Mouse (Mus musculus) embryonic facial prominence, embryonic 12.5 days (tissue): ENCODE measurements around the gene Ankrd40. TPM values are rescaled to one million over a fixed set of nuclear protein-coding genes. Genes with fewer than 3 reads are reported as not detected.
A peak's percentile ranks its signal among the peaks of the same experiment; 100 is the strongest.

Experiments
- ATAC-seq: fragments of 200-750 bp; cut with Nextera tagmentation; 2 replicates; pipeline ENCODE4 v1.8.0; 2017; ENCODE audit not compliant: insufficient number of reproducible peaks, insufficient read depth, low FRiP score, low TSS enrichment
- H3K27ac ChIP-seq: fragments of 300-500 bp; sonication (generic); 2 replicates; pipeline ENCODE4 v1.5.1; 2016; ENCODE audit warnings: mild to moderate bottlenecking
- H3K27me3 ChIP-seq: fragments of 300-500 bp; sonication (generic); 2 replicates; pipeline ENCODE4 v1.6.1; 2016; ENCODE audit warnings: mild to moderate bottlenecking, moderate library complexity
- H3K36me3 ChIP-seq: fragments of 300-500 bp; sonication (generic); 2 replicates; pipeline ENCODE4 v1.6.1; 2016; ENCODE audit warnings: mild to moderate bottlenecking
- H3K4me1 ChIP-seq: fragments of 300-500 bp; sonication (generic); 2 replicates; pipeline ENCODE4 v1.6.1; 2016
- H3K4me2 ChIP-seq: fragments of 300-500 bp; sonication (generic); replicated peaks from 2 replicates; pipeline ENCODE4 v1.6.1; 2016; ENCODE audit warnings: mild to moderate bottlenecking, moderate library complexity
- H3K4me3 ChIP-seq: fragments of 300-500 bp; sonication (generic); 2 replicates; pipeline ENCODE4 v1.5.1; 2016; ENCODE audit warnings: mild to moderate bottlenecking
- H3K9ac ChIP-seq: fragments of 300-500 bp; sonication (generic); 2 replicates; pipeline ENCODE4 v1.6.1; 2016; ENCODE audit warnings: mild to moderate bottlenecking, moderate library complexity
- H3K9me3 ChIP-seq: fragments of 300-500 bp; sonication (generic); 2 replicates; pipeline ENCODE4 v1.6.1; 2016; ENCODE audit warnings: mild to moderate bottlenecking, moderate library complexity
- WGBS: fragments of 180-500 bp; shearing (Covaris S2); methylation state at CpG from one replicate; pipeline ENCODE4 v1.1.7; 2016; 5-methylcytosine and 5-hydroxymethylcytosine counted together
- polyA plus RNA-seq: library from polyadenylated mRNA; unstranded; fragments of >200 nt; fragmentation: Nextera tagmentation; extraction: Ambion mirVana; gene quantifications from 2 replicates; pipeline ENCODE4 v1.2.1, GENCODE M21; 2016

The Ankrd40 gene
- polyA plus RNA-seq, 1 experiment from 2014 or later = 25.5 TPM

- H3K9me3 ChIP-seq = no peaks in the 10 kb centered on the region
- peak; percentile 67; the same call in 1 of the 2 replicates for ATAC-seq
Measured at GRCm38 (mm10) chr11:94326961-94327411, 815 bp upstream of the Ankrd40 start.

GRCm38 (mm10) chr11:94328644-94329025 is 834 bp downstream of the Ankrd40 start:
- H3K4me3 ChIP-seq = peak overlapping the region; percentile 68
- no peaks in the 10 kb centered on the region for H3K27me3 ChIP-seq
- H3K4me1 ChIP-seq = peaks cover 24% of the 10 kb centered on the region
- peak overlapping the region; percentile 96 for H3K9ac ChIP-seq
- peak overlapping the region; percentile 71 for H3K4me2 ChIP-seq
- H3K27ac ChIP-seq = peak overlapping the region; percentile 99
- 2% methylated on average over 10 of the region's 10 CpGs for WGBS
- H3K36me3 ChIP-seq = no peaks in the 10 kb centered on the region
- no peaks in the 10 kb centered on the region for H3K9me3 ChIP-seq
- no peak for ATAC-seq

More at GRCm38 (mm10) chr11:94326961-94327411, 815 bp upstream of the Ankrd40 start:
- WGBS = 3% methylated on average over 10 of the region's 10 CpGs
- peak overlapping the region; percentile 99 for H3K27ac ChIP-seq
- peak overlapping the region; percentile 15; the same call in 1 of the 2 replicates for H3K9ac ChIP-seq
- peak overlapping the region; percentile 71 for H3K4me2 ChIP-seq
- no peaks in the 10 kb centered on the region for H3K27me3 ChIP-seq
- peak overlapping the region; percentile 68 for H3K4me3 ChIP-seq
- peaks cover 24% of the 10 kb centered on the region for H3K4me1 ChIP-seq
- H3K36me3 ChIP-seq = no peaks in the 10 kb centered on the region

GRCm38 (mm10) chr11:94329270-94329891 is 1.6 kb downstream of the Ankrd40 start:
- H3K4me2 ChIP-seq = peak overlapping the region; percentile 71; the same call in 1 of the 2 replicates
- no peak overlapping the region for H3K4me3 ChIP-seq

GRCm38 (mm10) chr11:94330211-94330610 is 2.4 kb downstream of the Ankrd40 start:
- peaks cover 24% of the 10 kb centered on the region for H3K4me1 ChIP-seq
- H3K27ac ChIP-seq = no peak overlapping the region
- no peak for ATAC-seq
- no peak overlapping the region for H3K4me3 ChIP-seq
- no peaks in the 10 kb centered on the region for H3K9me3 ChIP-seq
- WGBS = 91% methylated on average over 3 of the region's 3 CpGs
- peaks cover 9% of the 10 kb centered on the region for H3K36me3 ChIP-seq
- H3K9ac ChIP-seq = no peak overlapping the region
- no peaks in the 10 kb centered on the region for H3K27me3 ChIP-seq
- H3K4me2 ChIP-seq = no peak overlapping the region

More at GRCm38 (mm10) chr11:94329270-94329891, 1.6 kb downstream of the Ankrd40 start:
- Histone ChIP-seq H3K9me3 (no peaks in the 10 kb centered on the region), H3K36me3 (peaks cover 3% of the 10 kb centered on the region), H3K27me3 (no peaks in the 10 kb centered on the region), H3K9ac (no peak overlapping the region), H3K27ac (no peak overlapping the region), H3K4me1 (peaks cover 24% of the 10 kb centered on the region)
- ATAC-seq = no peak
- 54% methylated on average over 4 of the region's 4 CpGs for WGBS

- H3K4me2 ChIP-seq = no peak overlapping the region
- no peak for ATAC-seq
- H3K36me3 ChIP-seq = peaks cover 28% of the 10 kb centered on the region
- H3K9me3 ChIP-seq = no peaks in the 10 kb centered on the region
- peaks cover 18% of the 10 kb centered on the region for H3K4me1 ChIP-seq
- WGBS = 95% methylated on average over 6 of the region's 6 CpGs
- H3K4me3 ChIP-seq = no peak overlapping the region
- no peaks in the 10 kb centered on the region for H3K27me3 ChIP-seq
- no peak overlapping the region for H3K9ac ChIP-seq
- H3K27ac ChIP-seq = no peak overlapping the region
Measured at GRCm38 (mm10) chr11:94332726-94333125, 4.9 kb downstream of the Ankrd40 start.

GRCm38 (mm10) chr11:94334386-94334968 is 6.7 kb downstream of the Ankrd40 start:
- WGBS = 90% methylated on average over 8 of the region's 8 CpGs
- no peak overlapping the region for H3K4me3 ChIP-seq
- no peak overlapping the region for H3K4me2 ChIP-seq
- H3K9me3 ChIP-seq = no peaks in the 10 kb centered on the region
- peaks cover 14% of the 10 kb centered on the region for H3K4me1 ChIP-seq
- H3K9ac ChIP-seq = no peak overlapping the region
- no peak for ATAC-seq
- H3K27ac ChIP-seq = no peak overlapping the region
- H3K27me3 ChIP-seq = no peaks in the 10 kb centered on the region
- H3K36me3 ChIP-seq = peaks cover 45% of the 10 kb centered on the region

GRCm38 (mm10) chr11:94336551-94336950 is 8.8 kb downstream of the Ankrd40 start:
- no peak overlapping the region for H3K4me2 ChIP-seq
- no peaks in the 10 kb centered on the region for H3K4me1 ChIP-seq
- no peak overlapping the region for H3K27ac ChIP-seq
- H3K27me3 ChIP-seq = no peaks in the 10 kb centered on the region
- H3K36me3 ChIP-seq = peaks cover 53% of the 10 kb centered on the region
- no peak overlapping the region for H3K9ac ChIP-seq
- ATAC-seq = no peak
- no peak overlapping the region for H3K4me3 ChIP-seq
- no peaks in the 10 kb centered on the region for H3K9me3 ChIP-seq

GRCm38 (mm10) chr11:94338347-94338746 is 10.5 kb downstream of the Ankrd40 start:
- Histone ChIP-seq H3K27me3 (no peaks in the 10 kb centered on the region), H3K4me2 (no peak overlapping the region), H3K4me1 (no peaks in the 10 kb centered on the region), H3K9me3 (no peaks in the 10 kb centered on the region), H3K36me3 (peaks cover 53% of the 10 kb centered on the region), H3K4me3 (no peak overlapping the region), H3K27ac (no peak overlapping the region), H3K9ac (no peak overlapping the region)
- 87% methylated on average over 2 of the region's 2 CpGs for WGBS
- ATAC-seq = no peak

- Histone ChIP-seq H3K4me2 (no peak overlapping the region), H3K9me3 (no peaks in the 10 kb centered on the region), H3K27me3 (no peaks in the 10 kb centered on the region), H3K9ac (no peak overlapping the region), H3K27ac (no peak overlapping the region), H3K4me1 (peaks cover 8% of the 10 kb centered on the region), H3K4me3 (no peak overlapping the region), H3K36me3 (peaks cover 46% of the 10 kb centered on the region)
- no peak for ATAC-seq
- WGBS = 60% methylated on average over 18 of the region's 18 CpGs
Measured at GRCm38 (mm10) chr11:94339732-94340585, 12.2 kb downstream of the Ankrd40 start.

GRCm38 (mm10) chr11:94340948-94341933 is 13.4 kb downstream of the Ankrd40 start:
- Histone ChIP-seq H3K9me3 (no peaks in the 10 kb centered on the region), H3K4me3 (no peak overlapping the region), H3K36me3 (peaks cover 35% of the 10 kb centered on the region), H3K4me2 (no peak overlapping the region), H3K27ac (no peak overlapping the region), H3K27me3 (no peaks in the 10 kb centered on the region), H3K9ac (no peak overlapping the region), H3K4me1 (peaks cover 8% of the 10 kb centered on the region)
- no peak for ATAC-seq
- WGBS = 71% methylated on average over 10 of the region's 10 CpGs
